Mouse (Mus musculus) kidney, embryonic 14.5 days (tissue): ENCODE measurements around the gene Nsg1. TPM values are rescaled to one million over a fixed set of nuclear protein-coding genes. Genes with fewer than 3 reads are reported as not detected.
A peak's percentile ranks its signal among the peaks of the same experiment; 100 is the strongest.

Experiments used
- ATAC-seq: fragments of 200-750 bp; cut with Nextera tagmentation; 2 replicates; pipeline ENCODE4 v1.8.0; 2017; ENCODE audit warnings: moderate number of reproducible peaks, mild to moderate bottlenecking, moderate TSS enrichment, moderate library complexity; ENCODE audit not compliant: low FRiP score, low TSS enrichment
- H3K27ac ChIP-seq: fragments of 300-500 bp; sonication (generic); 2 replicates; pipeline ENCODE4 v1.5.1; 2014; ENCODE audit warnings: low read depth, mild to moderate bottlenecking, low read length, moderate library complexity, mixed read lengths
- H3K27me3 ChIP-seq: fragments of 300-500 bp; sonication (generic); 2 replicates; pipeline ENCODE4 v1.6.1; 2014; ENCODE audit warnings: mild to moderate bottlenecking, low read length; ENCODE audit not compliant: control insufficient read depth, insufficient read depth
- H3K36me3 ChIP-seq: fragments of 300-500 bp; sonication (generic); 2 replicates; pipeline ENCODE4 v1.6.1; 2014; ENCODE audit warnings: low read length, mixed read lengths; ENCODE audit not compliant: control insufficient read depth, insufficient read depth
- H3K4me1 ChIP-seq: fragments of 300-500 bp; sonication (generic); 2 replicates; pipeline ENCODE4 v1.6.1; 2014; ENCODE audit warnings: low read length, mixed read lengths; ENCODE audit not compliant: control insufficient read depth, insufficient read depth
- H3K4me2 ChIP-seq: fragments of 300-500 bp; sonication (generic); replicated peaks from 2 replicates; pipeline ENCODE4 v1.6.1; 2014; ENCODE audit warnings: low read depth, mild to moderate bottlenecking, low read length
- H3K4me3 ChIP-seq: fragments of 300-500 bp; sonication (generic); 2 replicates; pipeline ENCODE4 v1.5.1; 2014; ENCODE audit warnings: mild to moderate bottlenecking, low read length
- H3K9ac ChIP-seq: fragments of 300-500 bp; sonication (generic); 2 replicates; pipeline ENCODE4 v1.6.1; 2014; ENCODE audit warnings: low read depth, mild to moderate bottlenecking, low read length, moderate library complexity
- H3K9me3 ChIP-seq: fragments of 300-500 bp; sonication (generic); 2 replicates; pipeline ENCODE4 v1.6.1; 2016; ENCODE audit warnings: low read length; ENCODE audit not compliant: control insufficient read depth
- WGBS: fragments of 180-500 bp; shearing (Covaris S2); extraction: QIAGEN DNeasy Blood & Tissue Kit; methylation state at CpG from one replicate; pipeline ENCODE4 v1.1.7; 2014; 5-methylcytosine and 5-hydroxymethylcytosine counted together
- polyA plus RNA-seq: library from polyadenylated mRNA; unstranded; fragments of >200 nt; fragmentation: Nextera tagmentation; extraction: Ambion mirVana; gene quantifications from 2 replicates; pipeline ENCODE4 v1.2.1, GENCODE M21; 2014

Nsg1 gene
- 22.3 and 38.0 TPM in 2 replicates for polyA plus RNA-seq

DNA sequence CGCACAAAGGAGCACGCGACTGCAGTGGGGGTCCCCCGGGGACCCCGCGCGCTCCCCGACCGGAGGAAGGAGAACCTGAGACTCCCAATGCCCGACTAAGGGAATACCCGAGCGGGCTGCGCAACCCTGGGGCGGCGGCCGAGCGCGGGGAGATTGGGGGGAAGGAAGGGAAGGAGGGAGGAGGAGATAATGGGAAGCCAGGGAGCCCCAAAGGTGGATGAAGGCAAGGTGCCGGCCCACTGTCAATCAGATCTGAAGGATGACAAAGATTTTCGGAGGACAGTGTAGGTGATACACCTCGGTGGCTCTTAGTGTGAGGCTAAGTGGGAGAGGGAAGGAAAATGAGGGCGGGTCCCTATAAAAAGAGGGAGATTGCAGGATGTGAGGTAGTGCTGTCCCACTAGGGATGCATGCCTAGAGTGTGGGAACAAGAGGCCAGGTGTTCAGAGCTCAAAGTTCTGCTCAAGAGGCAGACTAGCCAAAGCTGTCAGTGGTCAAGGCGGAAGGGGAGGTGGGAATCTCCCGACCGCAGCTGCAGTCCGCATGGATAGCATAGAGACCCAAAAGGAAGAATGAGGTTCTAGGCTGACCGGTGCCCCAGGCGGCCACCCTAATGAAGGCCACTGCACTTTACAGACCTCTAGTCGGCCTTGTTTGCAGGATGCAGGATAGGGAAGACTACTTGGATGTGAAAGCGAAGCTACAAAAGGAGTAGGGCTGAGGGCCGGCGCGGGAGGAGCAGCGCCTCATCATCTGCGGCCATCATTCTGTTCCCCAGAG, at the start of gene Nsg1:
Nsg1 (minus strand) TSS at position 274 of the 780 bp plus-strand sequence.
- Histone ChIP-seq H3K4me2 (peak within 1 kb of the TSS; percentile 94), H3K4me1 (peaks cover 8% of the 10 kb centered on the region; the same call in 1 of the 2 replicates), H3K27ac (peak within 1 kb of the TSS; percentile 24; the same call in 1 of the 2 replicates), H3K9me3 (no peaks in the 10 kb centered on the region), H3K9ac (peak within 1 kb of the TSS; percentile 85), H3K36me3 (peaks cover 16% of the 10 kb centered on the region; the same call in 1 of the 2 replicates), H3K27me3 (peaks cover 10% of the 10 kb centered on the region), H3K4me3 (peak within 1 kb of the TSS; percentile 81)
- peak; percentile 40 for ATAC-seq
- 8% methylated on average over 35 of the region's 35 CpGs for WGBS

DNA sequence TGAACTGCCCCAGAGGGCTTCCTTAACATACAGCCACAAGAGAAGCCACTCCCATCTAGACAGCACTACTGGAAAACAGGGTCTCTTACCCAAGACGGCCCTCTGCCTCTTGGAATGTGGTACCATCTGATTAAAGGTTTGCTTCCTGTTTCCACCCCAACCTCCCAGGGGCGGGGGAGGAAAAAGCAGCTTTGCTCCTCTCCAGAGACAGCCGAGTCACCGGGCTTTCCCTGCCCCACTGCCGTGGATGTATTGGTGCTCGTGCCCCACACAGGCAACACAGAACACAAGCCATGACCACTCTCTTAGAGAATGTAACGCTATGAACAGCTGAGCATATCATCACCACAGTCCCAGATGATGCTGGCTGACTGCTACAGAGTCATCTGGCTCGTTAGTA, 49.3 kb upstream of the Nsg1 start:
- H3K9me3 ChIP-seq: no peaks in the 10 kb centered on the region
- peaks cover 60% of the 10 kb centered on the region for H3K36me3 ChIP-seq
- 67% methylated on average over 8 of the region's 8 CpGs for WGBS
- H3K4me2 ChIP-seq: no peak overlapping the region
- H3K27ac ChIP-seq: no peak overlapping the region
- H3K4me3 ChIP-seq: no peak overlapping the region
- H3K27me3 ChIP-seq: no peaks in the 10 kb centered on the region
- ATAC-seq: no peak
- no peak overlapping the region for H3K9ac ChIP-seq
- no peaks in the 10 kb centered on the region for H3K4me1 ChIP-seq

DNA sequence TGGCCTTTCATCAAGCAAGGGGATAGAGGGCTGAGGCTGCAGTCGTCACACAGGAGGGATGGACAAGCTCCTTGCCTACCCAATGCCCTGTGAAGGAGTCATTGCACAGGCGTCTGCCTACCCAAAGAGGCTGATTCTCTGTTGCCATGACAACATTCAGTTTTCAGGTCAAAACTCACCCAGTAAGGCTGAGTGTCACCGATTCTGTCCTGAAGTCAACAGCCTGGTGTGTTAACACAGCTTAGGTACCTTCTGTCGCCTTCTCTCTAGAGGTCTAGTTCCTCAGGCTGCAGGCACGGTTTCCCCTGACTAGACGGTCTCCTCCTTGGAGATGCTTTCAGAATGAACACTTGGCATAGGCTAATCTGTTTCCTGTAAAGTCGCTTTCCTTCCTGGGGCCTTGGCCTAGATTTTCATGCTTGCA, 45.6 kb upstream of the Nsg1 start:
- Histone ChIP-seq H3K27ac (no peak overlapping the region), H3K4me3 (no peak overlapping the region), H3K9me3 (no peaks in the 10 kb centered on the region), H3K27me3 (no peaks in the 10 kb centered on the region), H3K36me3 (peaks cover 55% of the 10 kb centered on the region), H3K9ac (no peak overlapping the region), H3K4me2 (no peak overlapping the region), H3K4me1 (no peaks in the 10 kb centered on the region)
- no peak for ATAC-seq
- 90% methylated on average over 7 of the region's 7 CpGs for WGBS

DNA sequence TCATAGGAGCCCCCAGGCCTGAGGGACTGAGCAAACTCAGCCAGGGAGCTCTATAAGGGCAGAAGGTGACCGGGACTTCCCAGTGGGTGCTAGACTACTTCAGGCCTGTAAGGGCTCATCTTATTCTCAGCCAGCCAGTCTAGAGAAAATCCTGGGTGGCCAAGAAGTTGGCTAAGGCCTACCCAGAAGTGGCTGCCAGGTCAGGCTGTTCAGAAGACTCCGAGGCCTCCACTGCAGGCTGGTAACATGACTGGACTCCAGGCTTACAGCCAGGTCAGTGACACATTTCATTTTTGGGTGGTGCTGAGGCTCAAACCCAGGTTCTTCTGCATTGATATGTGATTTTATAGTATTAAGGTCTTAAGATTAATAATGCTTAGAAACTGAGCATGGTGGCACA, 40.0 kb upstream of the Nsg1 start:
- 96% methylated on average over 2 of the region's 2 CpGs for WGBS
- Histone ChIP-seq H3K4me2 (no peak overlapping the region), H3K9me3 (no peaks in the 10 kb centered on the region), H3K27ac (no peak overlapping the region), H3K36me3 (peaks cover 40% of the 10 kb centered on the region), H3K9ac (no peak overlapping the region), H3K4me1 (no peaks in the 10 kb centered on the region), H3K27me3 (no peaks in the 10 kb centered on the region), H3K4me3 (no peak overlapping the region)
- ATAC-seq: no peak

DNA sequence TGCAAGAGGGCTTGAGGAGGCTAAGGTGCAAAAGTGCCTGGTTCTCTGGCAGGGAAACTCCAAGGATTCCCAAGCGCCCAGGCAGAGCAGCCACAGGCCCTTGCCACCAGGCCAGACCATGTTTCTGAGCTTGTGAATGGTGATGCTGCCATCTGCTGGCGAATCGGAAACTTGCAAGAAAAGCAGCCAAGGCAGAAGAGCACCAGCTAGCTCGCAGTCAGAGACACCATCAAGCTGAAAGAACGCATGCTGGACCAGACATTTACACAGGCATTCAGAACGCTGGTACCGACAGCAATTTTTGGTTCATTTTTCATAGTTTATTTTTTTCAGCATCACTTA, 37.7 kb upstream of the Nsg1 start:
- Histone ChIP-seq H3K9ac (no peak overlapping the region), H3K36me3 (peaks cover 24% of the 10 kb centered on the region; the same call in 1 of the 2 replicates), H3K9me3 (no peaks in the 10 kb centered on the region), H3K27ac (no peak overlapping the region), H3K4me1 (no peaks in the 10 kb centered on the region), H3K4me2 (no peak overlapping the region), H3K27me3 (no peaks in the 10 kb centered on the region), H3K4me3 (no peak overlapping the region)
- ATAC-seq: peak; percentile 66
- 20% methylated on average over 7 of the region's 7 CpGs for WGBS

DNA sequence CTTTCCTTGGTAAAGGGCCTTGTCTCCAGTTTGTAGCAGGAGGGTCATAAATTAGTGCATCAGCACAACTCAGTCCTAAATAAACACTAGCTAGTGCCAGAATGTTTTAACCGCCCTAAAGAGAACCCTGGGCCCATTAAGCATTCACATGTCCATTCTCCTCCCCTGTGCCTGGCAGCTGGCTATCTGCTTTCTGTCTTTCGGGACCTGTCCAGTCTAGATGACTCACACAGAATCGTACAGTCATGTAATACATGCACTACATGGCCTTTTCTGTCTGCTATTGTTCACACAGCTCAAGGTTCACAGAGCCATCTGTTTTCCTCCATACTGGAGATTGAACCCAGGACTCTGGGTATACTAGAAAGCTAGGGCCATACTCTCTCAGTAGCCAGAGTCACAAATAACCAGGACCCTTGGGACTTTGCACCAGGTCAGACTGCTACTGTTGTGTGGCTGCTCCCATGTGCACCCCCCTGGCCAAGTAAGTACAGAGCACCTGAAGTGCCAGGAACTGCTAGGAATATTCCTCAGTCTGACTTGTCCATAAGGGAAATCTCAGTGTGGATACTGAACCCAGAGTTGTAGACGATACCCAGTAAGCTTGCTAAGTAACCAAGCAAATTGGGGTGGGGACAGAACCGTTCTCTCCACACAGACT, 37.2 kb upstream of the Nsg1 start:
- no peak overlapping the region for H3K4me3 ChIP-seq
- no peaks in the 10 kb centered on the region for H3K27me3 ChIP-seq
- 55% methylated on average over 5 of the region's 5 CpGs for WGBS
- ATAC-seq: no peak
- no peak overlapping the region for H3K27ac ChIP-seq
- H3K4me1 ChIP-seq: no peaks in the 10 kb centered on the region
- peaks cover 24% of the 10 kb centered on the region; the same call in 1 of the 2 replicates for H3K36me3 ChIP-seq
- H3K4me2 ChIP-seq: no peak overlapping the region
- H3K9ac ChIP-seq: no peak overlapping the region
- H3K9me3 ChIP-seq: no peaks in the 10 kb centered on the region

DNA sequence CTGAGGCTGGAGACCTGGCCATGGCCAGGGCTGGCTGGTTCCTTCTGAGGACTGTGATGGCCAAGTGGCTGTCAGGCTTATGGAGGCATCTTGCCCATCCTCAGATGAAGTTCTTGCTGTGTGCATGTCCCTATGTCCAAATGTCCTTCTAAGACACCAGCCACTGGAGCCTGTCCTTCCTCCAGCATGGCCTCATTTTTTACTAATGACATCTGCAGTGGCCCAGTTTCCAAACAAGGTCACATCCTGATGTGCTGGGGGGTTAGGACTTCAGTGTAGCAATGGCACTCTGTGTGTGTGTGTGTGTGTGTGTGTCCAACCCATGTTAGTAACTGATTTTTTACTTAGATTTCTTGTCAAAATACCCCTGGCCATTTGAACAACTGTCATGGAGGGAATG, 36.2 kb upstream of the Nsg1 start:
- peaks cover 14% of the 10 kb centered on the region; the same call in 1 of the 2 replicates for H3K36me3 ChIP-seq
- no peak overlapping the region for H3K4me3 ChIP-seq
- H3K4me2 ChIP-seq: no peak overlapping the region
- H3K9me3 ChIP-seq: no peaks in the 10 kb centered on the region
- ATAC-seq: no peak
- H3K9ac ChIP-seq: no peak overlapping the region
- no peaks in the 10 kb centered on the region for H3K27me3 ChIP-seq
- H3K4me1 ChIP-seq: no peaks in the 10 kb centered on the region
- H3K27ac ChIP-seq: no peak overlapping the region

DNA sequence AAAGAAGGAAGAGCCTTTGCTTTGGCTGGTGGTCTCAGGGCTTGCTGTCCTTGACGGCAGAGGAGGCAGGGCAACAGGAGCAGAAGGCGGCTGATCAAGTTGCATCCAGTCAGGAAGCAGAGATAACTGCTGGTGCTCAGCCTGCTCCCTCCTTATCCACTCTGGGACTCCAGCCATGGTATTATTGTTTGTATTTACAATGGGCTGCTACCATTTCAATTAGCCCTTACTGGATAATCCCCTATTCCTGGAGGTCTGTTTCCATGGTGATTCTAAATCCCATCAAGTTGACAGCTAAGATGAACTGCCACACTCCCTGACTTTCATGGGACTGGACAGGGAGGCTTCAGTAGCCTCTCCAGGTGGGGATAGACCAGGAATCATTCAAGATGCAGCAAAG, 35.2 kb upstream of the Nsg1 start:
- 60% methylated on average over 2 of the region's 2 CpGs for WGBS

DNA sequence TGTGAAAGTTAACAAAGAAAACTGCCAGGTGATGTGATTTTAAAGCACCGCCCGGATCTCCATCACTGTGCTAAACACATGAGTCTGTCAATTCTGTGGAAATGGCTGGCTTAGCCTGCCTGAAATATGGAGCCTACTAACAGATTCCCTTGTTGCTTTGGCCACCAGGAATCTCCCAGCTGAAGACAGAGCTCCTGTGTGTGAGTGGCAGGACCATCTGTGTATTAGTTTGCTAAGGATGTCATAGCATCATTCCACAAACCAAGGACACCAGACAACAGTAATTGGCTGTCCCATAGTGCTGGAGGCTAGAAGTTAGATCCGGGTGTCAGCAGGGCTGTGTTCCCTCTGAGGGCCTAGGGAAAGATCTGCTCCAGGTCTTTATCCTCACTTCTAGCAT, 31.2 kb upstream of the Nsg1 start:
- Histone ChIP-seq H3K4me3 (no peak overlapping the region), H3K9me3 (no peaks in the 10 kb centered on the region), H3K36me3 (no peaks in the 10 kb centered on the region), H3K27ac (no peak overlapping the region), H3K9ac (no peak overlapping the region), H3K4me2 (no peak overlapping the region), H3K27me3 (no peaks in the 10 kb centered on the region; the same call in 1 of the 2 replicates), H3K4me1 (no peaks in the 10 kb centered on the region)
- WGBS: 89% methylated on average over 3 of the region's 3 CpGs
- ATAC-seq: no peak

More for the DNA sequence above, 35.2 kb upstream of the Nsg1 start:
- no peak overlapping the region for H3K27ac ChIP-seq
- no peaks in the 10 kb centered on the region for H3K27me3 ChIP-seq
- no peak for ATAC-seq
- peaks cover 7% of the 10 kb centered on the region; the same call in 1 of the 2 replicates for H3K36me3 ChIP-seq
- no peak overlapping the region for H3K4me3 ChIP-seq
- H3K9me3 ChIP-seq: no peaks in the 10 kb centered on the region
- H3K4me2 ChIP-seq: no peak overlapping the region
- H3K9ac ChIP-seq: no peak overlapping the region
- no peaks in the 10 kb centered on the region for H3K4me1 ChIP-seq
